12 mouse cellular contexts compared by ENCODE assay signal in the genomic region with DNA sequence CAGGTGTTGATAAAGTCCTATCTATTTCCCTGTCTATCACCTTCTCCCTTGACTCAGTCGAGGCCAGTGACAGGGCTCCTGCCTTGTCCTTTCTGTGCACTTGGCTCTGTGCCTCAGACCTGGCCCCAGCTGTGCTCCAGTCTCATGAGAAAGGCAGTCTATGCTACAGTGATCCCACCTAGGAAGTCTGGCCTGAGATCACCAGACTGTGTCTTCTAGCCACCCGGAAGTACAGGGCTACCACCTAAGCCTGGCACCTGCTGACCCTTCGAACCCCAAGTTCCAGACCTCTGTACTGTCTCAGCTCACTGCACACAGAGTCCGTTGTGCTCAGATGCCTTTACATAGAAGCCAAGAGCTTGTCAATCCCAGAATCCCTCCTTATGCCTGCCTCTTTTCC. TPM values are rescaled to one million over a fixed set of nuclear protein-coding genes. Genes with fewer than 3 reads are reported as not detected.
DNase-seq lines count a peak whose midpoint lies in the region; ATAC-seq lines count a peak whose summit lies in the region.
"Had no signal": no experiment of that assay in that cellular context is flagged by ENCODE, and none has a peak within 500 bp of the region (broad histone marks: within the 10 kb centered on the region; RNA-seq: fewer than 3 reads in every experiment).

No protein-coding gene starts in this region.

- H3K4me3 ChIP-seq in liver, embryonic 13.5 days (replicated peaks): no peak overlapping the region
- H3K4me3 ChIP-seq in liver, embryonic 11.5 days (ENCODE audit: low read depth, low read length): no peak overlapping the region
- no peak overlapping the region for H3K4me3 ChIP-seq in hindbrain, embryonic 15.5 days
- no peak overlapping the region for H3K4me3 ChIP-seq in forebrain, embryonic 13.5 days
- H3K4me3 ChIP-seq: megakaryocyte, embryonic 14.5 days had no signal

- H3K4me2 ChIP-seq in liver, embryonic 13.5 days: no peak overlapping the region
- H3K4me2 ChIP-seq in liver, embryonic 11.5 days: no peak overlapping the region
- H3K4me2 ChIP-seq in hindbrain, embryonic 15.5 days: no peak overlapping the region
- H3K4me2 ChIP-seq in forebrain, embryonic 13.5 days: no peak overlapping the region

- H3K36me3 ChIP-seq in liver, embryonic 13.5 days: no peaks in the 10 kb centered on the region
- no peaks in the 10 kb centered on the region for H3K36me3 ChIP-seq in liver, embryonic 11.5 days (ENCODE audit: control insufficient read depth, insufficient read depth, low read length)
- no peaks in the 10 kb centered on the region for H3K36me3 ChIP-seq in hindbrain, embryonic 15.5 days
- no peaks in the 10 kb centered on the region for H3K36me3 ChIP-seq in forebrain, embryonic 13.5 days (ENCODE audit: poor library complexity, severe bottlenecking)

- DNase-seq in liver, embryonic 13.5 days: no peak
- DNase-seq in liver, embryonic 11.5 days (ENCODE audit: low spot score): no peak
- peak; percentile 32 for DNase-seq in kidney, adult 18-20 months
- peak; percentile 37 to 52 for DNase-seq in kidney, postnatal 25 days
- no peak for DNase-seq in right cerebral cortex, postnatal 25 days
- DNase-seq: gastrocnemius, postnatal 10 days; layer of hippocampus, adult 9-11 months had no signal

- H3K27me3 ChIP-seq in liver, embryonic 13.5 days: no peaks in the 10 kb centered on the region
- no peaks in the 10 kb centered on the region for H3K27me3 ChIP-seq in liver, embryonic 11.5 days (replicated peaks; ENCODE audit: control insufficient read depth, insufficient read depth, low read length)
- H3K27me3 ChIP-seq in hindbrain, embryonic 15.5 days: no peaks in the 10 kb centered on the region
- H3K27me3 ChIP-seq in forebrain, embryonic 13.5 days: no peaks in the 10 kb centered on the region

- ATAC-seq in liver, embryonic 13.5 days (ENCODE audit: low read depth): 0 out of 2 replicates have a peak, but pooled peaks have one; percentile 18
- no peak for ATAC-seq in liver, embryonic 11.5 days (replicated peaks; ENCODE audit: low FRiP score)
- ATAC-seq in hindbrain, embryonic 15.5 days (ENCODE audit: low FRiP score, low read depth): peak; percentile 32; the same call in 1 of the 2 replicates
- ATAC-seq in forebrain, embryonic 13.5 days: no peak
- ATAC-seq: CD4-positive, CD25-positive, alpha-beta regulatory T cell, adult 4 months; intestine, embryonic 16.5 days had no signal

- H3K4me1 ChIP-seq in liver, embryonic 13.5 days (replicated peaks): no peaks in the 10 kb centered on the region
- H3K4me1 ChIP-seq in liver, embryonic 11.5 days (replicated peaks; ENCODE audit: control insufficient read depth, insufficient read depth, low read length): no peaks in the 10 kb centered on the region
- no peaks in the 10 kb centered on the region for H3K4me1 ChIP-seq in hindbrain, embryonic 15.5 days (replicated peaks)
- H3K4me1 ChIP-seq in forebrain, embryonic 13.5 days: no peaks in the 10 kb centered on the region

- H3K9ac ChIP-seq in liver, embryonic 13.5 days: no peak overlapping the region
- no peak overlapping the region for H3K9ac ChIP-seq in liver, embryonic 11.5 days (ENCODE audit: low read depth, low read length)
- no peak overlapping the region for H3K9ac ChIP-seq in hindbrain, embryonic 15.5 days
- H3K9ac ChIP-seq in forebrain, embryonic 13.5 days: no peak overlapping the region

- no peaks in the 10 kb centered on the region for H3K9me3 ChIP-seq in liver, embryonic 13.5 days (replicated peaks)
- no peaks in the 10 kb centered on the region for H3K9me3 ChIP-seq in liver, embryonic 11.5 days (ENCODE audit: control insufficient read depth, low read length)
- no peaks in the 10 kb centered on the region for H3K9me3 ChIP-seq in hindbrain, embryonic 15.5 days
- no peaks in the 10 kb centered on the region for H3K9me3 ChIP-seq in forebrain, embryonic 13.5 days (replicated peaks)
- H3K9me3 ChIP-seq: megakaryocyte, embryonic 14.5 days had no signal

- WGBS in liver, embryonic 13.5 days (ENCODE audit: insufficient replicate concordance): 58% methylated on average over 4 of the region's 4 CpGs
- WGBS in liver, embryonic 11.5 days: 77% methylated on average over 4 of the region's 4 CpGs
- WGBS in hindbrain, embryonic 15.5 days: 80% methylated on average over 4 of the region's 4 CpGs
- WGBS in forebrain, embryonic 13.5 days: 78% methylated on average over 4 of the region's 4 CpGs

- no peak overlapping the region for H3K27ac ChIP-seq in liver, embryonic 13.5 days
- H3K27ac ChIP-seq in liver, embryonic 11.5 days (ENCODE audit: low read depth, low read length): no peak overlapping the region
- no peak overlapping the region for H3K27ac ChIP-seq in hindbrain, embryonic 15.5 days (replicated peaks)
- no peak overlapping the region for H3K27ac ChIP-seq in forebrain, embryonic 13.5 days

RNA-seq across cellular contexts. Expression of a gene that starts 26.1 kb away (rescaled TPM):
- 22.8 and 25.6 TPM in 2 replicates for polyA plus RNA-seq in liver, embryonic 13.5 days (2015; fragmentation: Nextera tagmentation; extraction: Ambion mirVana)
- 33.6 and 40.8 TPM in 2 replicates for polyA plus RNA-seq in liver, embryonic 11.5 days (2014; fragmentation: Nextera tagmentation; extraction: Ambion mirVana)
- 88.5 and 94.2 TPM in 2 replicates for polyA plus RNA-seq in hindbrain, embryonic 15.5 days (2015; fragmentation: Nextera tagmentation; extraction: Ambion mirVana)
- 48.5 and 53.9 TPM in 2 replicates for polyA plus RNA-seq in forebrain, embryonic 13.5 days (2015; fragmentation: Nextera tagmentation; extraction: Ambion mirVana)

RNA-seq across cellular contexts. Expression of a gene that starts 46.0 kb away (rescaled TPM):
- 5.5 and 6.9 TPM in 2 replicates for polyA plus RNA-seq in liver, embryonic 13.5 days (2015; fragmentation: Nextera tagmentation; extraction: Ambion mirVana)
- polyA plus RNA-seq in liver, embryonic 11.5 days (2014; fragmentation: Nextera tagmentation; extraction: Ambion mirVana): 16.8 and 17.8 TPM in 2 replicates
- 37.6 and 41.2 TPM in 2 replicates for polyA plus RNA-seq in hindbrain, embryonic 15.5 days (2015; fragmentation: Nextera tagmentation; extraction: Ambion mirVana)
- polyA plus RNA-seq in forebrain, embryonic 13.5 days (2015; fragmentation: Nextera tagmentation; extraction: Ambion mirVana): 18.2 and 19.7 TPM in 2 replicates

RNA-seq across cellular contexts. Expression of a gene that starts 53.4 kb away (rescaled TPM):
- polyA plus RNA-seq in liver, embryonic 13.5 days (2015; fragmentation: Nextera tagmentation; extraction: Ambion mirVana): 4.1 TPM in 2 replicates
- 17.1 and 18.7 TPM in 2 replicates for polyA plus RNA-seq in liver, embryonic 11.5 days (2014; fragmentation: Nextera tagmentation; extraction: Ambion mirVana)
- polyA plus RNA-seq in hindbrain, embryonic 15.5 days (2015; fragmentation: Nextera tagmentation; extraction: Ambion mirVana): 294 and 330 TPM in 2 replicates
- 186 and 199 TPM in 2 replicates for polyA plus RNA-seq in forebrain, embryonic 13.5 days (2015; fragmentation: Nextera tagmentation; extraction: Ambion mirVana)

Comparison
In these comparisons a context has a peak if more than half of its experiments do, and no peak if none do; other contexts are left out.
1. ATAC-seq: peak in liver, embryonic 13.5 days (single experiment) and hindbrain, embryonic 15.5 days (single experiment); none in liver, embryonic 11.5 days (single experiment) and forebrain, embryonic 13.5 days (single experiment).
2. DNase-seq: peak in kidney, adult 18-20 months (single experiment) and kidney, postnatal 25 days (2 of 2); none in liver, embryonic 13.5 days (single experiment), liver, embryonic 11.5 days (single experiment) and right cerebral cortex, postnatal 25 days (single experiment).